Mouse (Mus musculus): ENCODE data around the gene Dnttip2. TPM values are rescaled to one million over a fixed set of nuclear protein-coding genes. Genes with fewer than 3 reads are reported as not detected.

The Dnttip2 gene
- polyA plus RNA-seq, 1 experiment from 2014 or later = 96.8 TPM

- Histone ChIP-seq H3K36me3 (ENCODE audit: control insufficient read depth, insufficient read depth, low read length) (no peaks in the 10 kb centered on the region), H3K4me2 (no peak overlapping the region), H3K4me3 (ENCODE audit: low read depth, low read length) (no peak overlapping the region), H3K9ac (ENCODE audit: low read length) (no peak overlapping the region), H3K27me3 (ENCODE audit: control insufficient read depth, insufficient read depth, low read length) (no peaks in the 10 kb centered on the region), H3K4me1 (ENCODE audit: control insufficient read depth, insufficient read depth, low read length) (no peaks in the 10 kb centered on the region), H3K27ac (ENCODE audit: low read depth, low read length) (no peak overlapping the region), H3K9me3 (ENCODE audit: control insufficient read depth, low read length) (no peaks in the 10 kb centered on the region)
- DNase-seq (ENCODE audit: low spot score, missing footprints) (no peak), ATAC-seq (ENCODE audit: low FRiP score) (no peak)
- 71% methylated on average over 7 of the region's 7 CpGs for WGBS
These were observed 59.7 kb downstream of the Dnttip2 start for GRCm38 (mm10) chr3:122333902-122334301.

- Histone ChIP-seq H3K9me3 (ENCODE audit: control insufficient read depth, low read length) (no peaks in the 10 kb centered on the region), H3K4me3 (ENCODE audit: low read depth, low read length) (no peak overlapping the region), H3K4me1 (ENCODE audit: control insufficient read depth, insufficient read depth, low read length) (no peaks in the 10 kb centered on the region), H3K4me2 (no peak overlapping the region), H3K27ac (ENCODE audit: low read depth, low read length) (no peak overlapping the region), H3K9ac (ENCODE audit: low read length) (no peak overlapping the region), H3K36me3 (ENCODE audit: control insufficient read depth, insufficient read depth, low read length) (no peaks in the 10 kb centered on the region), H3K27me3 (ENCODE audit: control insufficient read depth, insufficient read depth, low read length) (no peaks in the 10 kb centered on the region)
- WGBS = 80% methylated on average over 7 of the region's 7 CpGs
- DNase-seq (ENCODE audit: low spot score, missing footprints) (no peak), ATAC-seq (ENCODE audit: low FRiP score) (no peak)
These were observed 60.2 kb downstream of the Dnttip2 start for GRCm38 (mm10) chr3:122334375-122334774.

MicroRNAs within 50 kb of the gene (microRNA counts, 519-probe panel; counts per million panel counts)
- not detected for microRNA mmu-miR-760

Small RNA genes lying within 50 kb of the gene (microRNA-seq; reads per million reads assigned to microRNA genes)
- gene Gm22903 (not detected), gene Mir760 (848 reads per million, percentile 77 among the genes with 10 or more reads in this experiment)

Other genes starting within 250 kb of the Dnttip2 start
- gene Abca4, start 229.9 kb upstream of the Dnttip2 start, polyA plus RNA-seq (2014; fragmentation: Nextera tagmentation; extraction: Ambion mirVana) = 2.2 and 2.3 TPM in 2 replicates
- 56.7 and 61.0 TPM in 2 replicates for gene Gclm, start 28.8 kb upstream of the Dnttip2 start, polyA plus RNA-seq (2014; fragmentation: Nextera tagmentation; extraction: Ambion mirVana)
- gene Bcar3, start 19.7 kb downstream of the Dnttip2 start, polyA plus RNA-seq (2014; fragmentation: Nextera tagmentation; extraction: Ambion mirVana) = 16.6 and 16.7 TPM in 2 replicates

All from midbrain, embryonic 11.5 days (tissue).